Mouse (Mus musculus): ENCODE results near the gene Fam89b. TPM values are rescaled to one million over a fixed set of nuclear protein-coding genes. Genes with fewer than 3 reads are reported as not detected.

Fam89b gene
- polyA plus RNA-seq, 1 experiment from 2014 or later, result 92.7 TPM

GRCm38 (mm10) chr19:5728631-5729443 lies 616 bp downstream of the Fam89b start:
- Histone ChIP-seq H3K4me2 (ENCODE audit: low read length) (peak overlapping the region; percentile 70), H3K9me3 (replicated peaks; ENCODE audit: low read length) (no peaks in the 10 kb centered on the region), H3K4me3 (replicated peaks; ENCODE audit: low read depth, low read length) (peak overlapping the region; percentile 85), H3K36me3 (ENCODE audit: insufficient read depth, low read length) (no peaks in the 10 kb centered on the region), H3K4me1 (replicated peaks; ENCODE audit: insufficient read depth, low read length) (peaks cover 41% of the 10 kb centered on the region), H3K27me3 (ENCODE audit: insufficient read depth, low read length) (no peaks in the 10 kb centered on the region), H3K9ac (ENCODE audit: low read depth, low read length) (peak overlapping the region; percentile 92), H3K27ac (peak overlapping the region; percentile 84)
- ATAC-seq (replicated peaks; ENCODE audit: low FRiP score, low read depth), result 0 out of 2 replicates have a peak, but pooled peaks have one; percentile 9
- 7% methylated on average over 37 of the region's 37 CpGs for WGBS
- DNase-seq (ENCODE audit: low spot score), result peak; percentile 71
- TF ChIP-seq CTCF (IDR thresholded peaks at IDR 0.05; ENCODE audit: low read depth), result no peak

- DNase-seq (ENCODE audit: low spot score) (peak; percentile 91), ATAC-seq (replicated peaks; ENCODE audit: low FRiP score, low read depth) (no peak)
- H3K4me3 ChIP-seq (replicated peaks; ENCODE audit: low read depth, low read length), result peak overlapping the region; percentile 85; the same call in 1 of the 2 replicates
- peak overlapping the region; percentile 70 for H3K4me2 ChIP-seq (ENCODE audit: low read length)
- H3K27ac ChIP-seq, result peak overlapping the region; percentile 67
- H3K9ac ChIP-seq (ENCODE audit: low read depth, low read length), result peak overlapping the region; percentile 24; the same call in 1 of the 2 replicates
- peaks cover 41% of the 10 kb centered on the region for H3K4me1 ChIP-seq (replicated peaks; ENCODE audit: insufficient read depth, low read length)
- TF ChIP-seq CTCF (IDR thresholded peaks at IDR 0.05; ENCODE audit: low read depth), result peak; percentile 99
- 3% methylated on average over 14 of the region's 14 CpGs for WGBS
- no peaks in the 10 kb centered on the region for H3K36me3 ChIP-seq (ENCODE audit: insufficient read depth, low read length)
- H3K27me3 ChIP-seq (ENCODE audit: insufficient read depth, low read length), result no peaks in the 10 kb centered on the region
- H3K9me3 ChIP-seq (replicated peaks; ENCODE audit: low read length), result no peaks in the 10 kb centered on the region
Measured at GRCm38 (mm10) chr19:5727701-5728100, 1.8 kb downstream of the Fam89b start.

- H3K4me3 ChIP-seq (replicated peaks; ENCODE audit: low read depth, low read length), result peak overlapping the region; percentile 85; the same call in 1 of the 2 replicates
- H3K36me3 ChIP-seq (ENCODE audit: insufficient read depth, low read length), result no peaks in the 10 kb centered on the region
- H3K9me3 ChIP-seq (replicated peaks; ENCODE audit: low read length), result no peaks in the 10 kb centered on the region
- H3K9ac ChIP-seq (ENCODE audit: low read depth, low read length), result peak overlapping the region; percentile 24; the same call in 1 of the 2 replicates
- no peak for DNase-seq (ENCODE audit: low spot score)
- TF ChIP-seq CTCF (IDR thresholded peaks at IDR 0.05; ENCODE audit: low read depth), result no peak
- WGBS, result 65% methylated on average over 15 of the region's 15 CpGs
- ATAC-seq (replicated peaks; ENCODE audit: low FRiP score, low read depth), result no peak
- H3K27me3 ChIP-seq (ENCODE audit: insufficient read depth, low read length), result no peaks in the 10 kb centered on the region
- H3K4me1 ChIP-seq (replicated peaks; ENCODE audit: insufficient read depth, low read length), result peaks cover 41% of the 10 kb centered on the region
- H3K27ac ChIP-seq, result peak overlapping the region; percentile 67
- peak overlapping the region; percentile 70 for H3K4me2 ChIP-seq (ENCODE audit: low read length)
Measured at GRCm38 (mm10) chr19:5726961-5727578, 2.4 kb downstream of the Fam89b start.

GRCm38 (mm10) chr19:5725767-5726515 lies 3.5 kb downstream of the Fam89b start, which contains the start of gene Ehbp1l1:
Ehbp1l1 (minus strand) TSS chr19:5726317.
- no peaks in the 10 kb centered on the region for H3K9me3 ChIP-seq (replicated peaks; ENCODE audit: low read length)
- WGBS, result 7% methylated on average over 49 of the region's 49 CpGs
- peak within 1 kb of the TSS; percentile 70 for H3K4me2 ChIP-seq (ENCODE audit: low read length)
- TF ChIP-seq CTCF (IDR thresholded peaks at IDR 0.05; ENCODE audit: low read depth), result no peak
- no peaks in the 10 kb centered on the region for H3K27me3 ChIP-seq (ENCODE audit: insufficient read depth, low read length)
- H3K36me3 ChIP-seq (ENCODE audit: insufficient read depth, low read length), result peaks cover 5% of the 10 kb centered on the region; the same call in 1 of the 2 replicates
- H3K27ac ChIP-seq, result peak within 1 kb of the TSS; percentile 69
- ATAC-seq (replicated peaks; ENCODE audit: low FRiP score, low read depth) (no peak), DNase-seq (ENCODE audit: low spot score) (peak; percentile 84)
- peak within 1 kb of the TSS; percentile 59 for H3K9ac ChIP-seq (ENCODE audit: low read depth, low read length)
- H3K4me1 ChIP-seq (replicated peaks; ENCODE audit: insufficient read depth, low read length), result peaks cover 37% of the 10 kb centered on the region
- peak within 1 kb of the TSS; percentile 85 for H3K4me3 ChIP-seq (replicated peaks; ENCODE audit: low read depth, low read length)

- peak overlapping the region; percentile 69 for H3K27ac ChIP-seq
- no peaks in the 10 kb centered on the region for H3K9me3 ChIP-seq (replicated peaks; ENCODE audit: low read length)
- no peaks in the 10 kb centered on the region for H3K27me3 ChIP-seq (ENCODE audit: insufficient read depth, low read length)
- H3K9ac ChIP-seq (ENCODE audit: low read depth, low read length), result peak overlapping the region; percentile 59
- WGBS, result 41% methylated on average over 12 of the region's 12 CpGs
- peak overlapping the region; percentile 70 for H3K4me2 ChIP-seq (ENCODE audit: low read length)
- DNase-seq (ENCODE audit: low spot score) (peak; percentile 35), ATAC-seq (replicated peaks; ENCODE audit: low FRiP score, low read depth) (no peak)
- peak overlapping the region; percentile 44 for H3K4me3 ChIP-seq (replicated peaks; ENCODE audit: low read depth, low read length)
- TF ChIP-seq CTCF (IDR thresholded peaks at IDR 0.05; ENCODE audit: low read depth), result no peak
- peaks cover 33% of the 10 kb centered on the region for H3K4me1 ChIP-seq (replicated peaks; ENCODE audit: insufficient read depth, low read length)
- H3K36me3 ChIP-seq (ENCODE audit: insufficient read depth, low read length), result peaks cover 13% of the 10 kb centered on the region
Measured at GRCm38 (mm10) chr19:5725029-5725707, 4.3 kb downstream of the Fam89b start.

All from kidney, postnatal 0 days (tissue).